Mouse (Mus musculus): ENCODE data around the gene Gpr180. TPM values are rescaled to one million over a fixed set of nuclear protein-coding genes. Genes with fewer than 3 reads are reported as not detected.

The Gpr180 gene
- polyA plus RNA-seq, 1 experiment: 3.2 TPM

GRCm38 (mm10) chr14:118194219-118194914, 57.4 kb downstream of the Gpr180 start:
- H3K4me3 ChIP-seq (replicated peaks): no peak overlapping the region
- TF ChIP-seq FLI1 (IDR thresholded peaks at IDR 0.05; ENCODE audit: low read length) (no peak), GATA1 (IDR thresholded peaks at IDR 0.05; ENCODE audit: borderline replicate concordance, low read length) (no peak)
- H3K36me3 ChIP-seq (replicated peaks; ENCODE audit: low read length): no peaks in the 10 kb centered on the region
- peaks cover 19% of the 10 kb centered on the region for H3K27me3 ChIP-seq (replicated peaks)
- peaks cover 5% of the 10 kb centered on the region for H3K9me3 ChIP-seq
- peaks cover 6% of the 10 kb centered on the region; the same call in 1 of the 2 replicates for H3K4me1 ChIP-seq

- H3K36me3 ChIP-seq (replicated peaks; ENCODE audit: low read length): no peaks in the 10 kb centered on the region
- peaks cover 21% of the 10 kb centered on the region for H3K27me3 ChIP-seq (replicated peaks)
- H3K4me1 ChIP-seq: peaks cover 6% of the 10 kb centered on the region; the same call in 1 of the 2 replicates
- no peak overlapping the region for H3K4me3 ChIP-seq (replicated peaks)
- TF ChIP-seq GATA1 (IDR thresholded peaks at IDR 0.05; ENCODE audit: borderline replicate concordance, low read length): no peak
- TF ChIP-seq FLI1 (IDR thresholded peaks at IDR 0.05; ENCODE audit: low read length): no peak
- H3K9me3 ChIP-seq: peaks cover 19% of the 10 kb centered on the region
Observed at GRCm38 (mm10) chr14:118197063-118197462, 60.1 kb downstream of the Gpr180 start.

GRCm38 (mm10) chr14:118200731-118201130, 63.8 kb downstream of the Gpr180 start:
- H3K9me3 ChIP-seq: peaks cover 22% of the 10 kb centered on the region
- no peak overlapping the region for H3K4me3 ChIP-seq (replicated peaks)
- no peaks in the 10 kb centered on the region for H3K36me3 ChIP-seq (replicated peaks; ENCODE audit: low read length)
- H3K27me3 ChIP-seq (replicated peaks): peaks cover 11% of the 10 kb centered on the region
- H3K4me1 ChIP-seq: no peaks in the 10 kb centered on the region
- TF ChIP-seq GATA1 (IDR thresholded peaks at IDR 0.05; ENCODE audit: borderline replicate concordance, low read length): no peak
- TF ChIP-seq FLI1 (IDR thresholded peaks at IDR 0.05; ENCODE audit: low read length): no peak

GRCm38 (mm10) chr14:118202006-118202405, 65.0 kb downstream of the Gpr180 start:
- H3K4me1 ChIP-seq: no peaks in the 10 kb centered on the region

GRCm38 (mm10) chr14:118203031-118203430, 66.1 kb downstream of the Gpr180 start:
- TF ChIP-seq GATA1 (IDR thresholded peaks at IDR 0.05; ENCODE audit: borderline replicate concordance, low read length): no peak
- no peak for TF ChIP-seq FLI1 (IDR thresholded peaks at IDR 0.05; ENCODE audit: low read length)
- no peaks in the 10 kb centered on the region for H3K4me1 ChIP-seq
- peaks cover 28% of the 10 kb centered on the region for H3K9me3 ChIP-seq
- no peak overlapping the region for H3K4me3 ChIP-seq (replicated peaks)
- H3K36me3 ChIP-seq (replicated peaks; ENCODE audit: low read length): no peaks in the 10 kb centered on the region
- H3K27me3 ChIP-seq (replicated peaks): peaks cover 5% of the 10 kb centered on the region

More at GRCm38 (mm10) chr14:118202006-118202405, 65.0 kb downstream of the Gpr180 start:
- no peak overlapping the region for H3K4me3 ChIP-seq (replicated peaks)
- no peak for TF ChIP-seq FLI1 (IDR thresholded peaks at IDR 0.05; ENCODE audit: low read length)
- TF ChIP-seq GATA1 (IDR thresholded peaks at IDR 0.05; ENCODE audit: borderline replicate concordance, low read length): no peak
- no peaks in the 10 kb centered on the region for H3K36me3 ChIP-seq (replicated peaks; ENCODE audit: low read length)
- H3K27me3 ChIP-seq (replicated peaks): peaks cover 11% of the 10 kb centered on the region
- peaks cover 24% of the 10 kb centered on the region for H3K9me3 ChIP-seq

- TF ChIP-seq GATA1 (IDR thresholded peaks at IDR 0.05; ENCODE audit: borderline replicate concordance, low read length): no peak
- no peak for TF ChIP-seq FLI1 (IDR thresholded peaks at IDR 0.05; ENCODE audit: low read length)
- H3K9me3 ChIP-seq: peaks cover 12% of the 10 kb centered on the region; the same call in 1 of the 2 replicates
- no peaks in the 10 kb centered on the region for H3K36me3 ChIP-seq (replicated peaks; ENCODE audit: low read length)
- H3K4me3 ChIP-seq (replicated peaks): peak overlapping the region; percentile 81
- H3K27me3 ChIP-seq (replicated peaks): peaks cover 8% of the 10 kb centered on the region
- H3K4me1 ChIP-seq: no peaks in the 10 kb centered on the region; the same call in 1 of the 2 replicates
Observed at GRCm38 (mm10) chr14:118207347-118207746, 70.4 kb downstream of the Gpr180 start.

DNA sequence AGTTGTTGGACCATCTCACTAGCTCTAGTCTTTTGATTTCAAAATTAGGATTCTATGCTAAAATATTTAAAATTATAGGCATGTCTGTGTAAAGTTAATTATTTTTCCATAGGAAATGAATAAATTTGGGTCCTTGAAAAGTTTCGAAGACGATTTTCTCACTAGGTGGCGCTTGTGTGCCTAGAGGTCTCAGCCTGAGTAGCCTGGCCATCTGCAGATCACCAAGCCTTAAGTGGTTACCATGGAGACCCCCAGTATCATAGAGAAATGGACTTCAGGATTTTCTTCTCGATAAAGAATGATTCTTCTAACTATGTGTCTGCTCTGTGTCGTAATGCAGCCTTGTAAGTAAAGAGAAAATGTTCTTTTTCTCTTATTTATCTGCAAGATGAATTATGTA, 72.7 kb downstream of the Gpr180 start:
- Histone ChIP-seq H3K4me1 (peaks cover 4% of the 10 kb centered on the region; the same call in 1 of the 2 replicates), H3K4me3 (replicated peaks) (no peak overlapping the region), H3K27me3 (replicated peaks) (peaks cover 16% of the 10 kb centered on the region), H3K36me3 (replicated peaks; ENCODE audit: low read length) (no peaks in the 10 kb centered on the region), H3K9me3 (peaks cover 6% of the 10 kb centered on the region; the same call in 1 of the 2 replicates)
- no peak for TF ChIP-seq FLI1 (IDR thresholded peaks at IDR 0.05; ENCODE audit: low read length)
- TF ChIP-seq GATA1 (IDR thresholded peaks at IDR 0.05; ENCODE audit: borderline replicate concordance, low read length): no peak

DNA sequence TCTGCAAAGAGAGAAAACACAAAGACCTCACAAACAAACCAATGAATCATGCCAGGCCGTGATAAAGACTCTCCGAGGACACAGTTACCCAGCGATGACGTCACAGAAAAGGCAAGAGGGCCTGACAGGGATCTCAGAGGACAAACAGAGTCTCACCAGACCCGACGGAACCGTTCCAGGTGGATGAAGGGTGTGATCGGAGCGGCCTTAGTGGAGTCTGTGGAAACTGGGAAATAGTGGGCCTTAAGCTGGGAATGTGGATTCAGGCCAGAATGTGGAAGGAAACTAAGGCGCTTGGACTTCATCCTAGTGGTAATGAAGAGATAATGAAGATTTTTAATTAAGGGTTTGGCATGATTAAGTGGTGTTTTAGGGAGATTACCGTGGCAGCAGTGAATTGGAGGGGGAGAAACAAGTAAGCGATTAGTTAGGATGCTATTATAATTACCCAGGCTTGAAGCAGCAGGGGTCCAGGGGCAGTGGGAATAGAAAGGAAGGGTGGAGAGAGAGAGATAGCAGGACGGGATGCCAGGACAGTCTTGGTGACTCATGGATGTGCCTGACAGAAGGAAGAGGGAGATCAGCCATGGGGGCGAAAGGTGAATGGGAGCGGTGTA, 75.3 kb downstream of the Gpr180 start:
- TF ChIP-seq FLI1 (IDR thresholded peaks at IDR 0.05; ENCODE audit: low read length) (no peak), GATA1 (IDR thresholded peaks at IDR 0.05; ENCODE audit: borderline replicate concordance, low read length) (no peak)
- Histone ChIP-seq H3K4me3 (replicated peaks) (no peak overlapping the region), H3K9me3 (peaks cover 2% of the 10 kb centered on the region; the same call in 1 of the 2 replicates), H3K36me3 (replicated peaks; ENCODE audit: low read length) (no peaks in the 10 kb centered on the region), H3K4me1 (peaks cover 4% of the 10 kb centered on the region; the same call in 1 of the 2 replicates), H3K27me3 (replicated peaks) (peaks cover 23% of the 10 kb centered on the region)

Other genes starting within 250 kb of the Gpr180 start
- not detected in 2 replicates for gene Dct, start 84.9 kb upstream of the Gpr180 start, polyA plus RNA-seq (2012; ENCODE audit: insufficient read depth, low replicate concordance)
- gene Tgds, start 4.4 kb upstream of the Gpr180 start, polyA plus RNA-seq (2012; ENCODE audit: insufficient read depth, low replicate concordance): 5.5 TPM in 1 of 2 replicates, not detected in the other
- not detected in 2 replicates for gene Sox21, start 99.9 kb downstream of the Gpr180 start, polyA plus RNA-seq (2012; ENCODE audit: insufficient read depth, low replicate concordance)
- gene Gm9376, start 129.8 kb downstream of the Gpr180 start, polyA plus RNA-seq (2012; ENCODE audit: insufficient read depth, low replicate concordance): not detected in 2 replicates